Mouse (Mus musculus) c-Kit-positive CD71-positive TER-119-negative erythroid progenitor cells, embryonic 14.5 days (primary cell): ENCODE data around the gene Ankrd11.

Source experiments
- DNase-seq: peaks from one replicate; pipeline ENCODE4 v3.0.0-alpha.2; 2013; ENCODE audit warnings: low read depth

Gene Ankrd11

DNA sequence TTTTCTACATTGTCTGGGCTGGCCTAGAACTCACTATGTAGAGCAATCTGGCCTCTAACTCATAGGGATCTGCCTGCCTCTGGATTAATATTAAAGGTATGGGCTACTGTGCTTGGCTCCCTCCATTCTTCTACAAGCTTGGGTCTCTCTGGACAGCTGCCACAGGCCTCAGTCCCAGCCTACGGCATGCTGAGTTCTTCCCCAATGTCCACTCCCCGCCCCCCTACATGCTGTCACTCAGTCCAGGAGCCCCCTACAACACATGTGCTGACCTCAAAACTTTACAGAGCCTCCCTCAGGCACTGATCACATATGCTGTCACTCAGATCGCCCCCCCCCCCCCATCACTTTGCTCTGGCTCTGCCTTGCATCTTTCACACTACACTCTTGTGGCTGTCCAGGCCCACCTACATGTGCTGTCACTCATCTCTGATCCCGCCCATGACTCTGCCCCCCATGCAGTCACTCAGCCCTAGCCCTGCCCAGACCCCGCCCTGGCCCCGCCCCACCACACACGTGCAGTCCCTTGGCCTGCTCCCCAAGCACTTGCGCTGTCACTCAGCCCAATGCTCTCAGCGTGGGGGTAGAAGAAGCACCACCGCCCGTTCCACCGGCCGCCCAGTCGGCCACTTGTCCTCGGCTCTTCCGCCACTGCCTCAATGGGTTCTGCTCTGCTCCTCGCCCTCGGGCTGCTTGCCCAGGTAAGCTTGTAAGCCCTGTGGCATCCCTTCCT, 194.1 kb downstream of the Ankrd11 start, which contains the start of gene Cdh15:
TSS of gene Cdh15 (plus strand) at position 138 of the 733 bp plus-strand sequence.
- peak; percentile 58 for DNase-seq

DNA sequence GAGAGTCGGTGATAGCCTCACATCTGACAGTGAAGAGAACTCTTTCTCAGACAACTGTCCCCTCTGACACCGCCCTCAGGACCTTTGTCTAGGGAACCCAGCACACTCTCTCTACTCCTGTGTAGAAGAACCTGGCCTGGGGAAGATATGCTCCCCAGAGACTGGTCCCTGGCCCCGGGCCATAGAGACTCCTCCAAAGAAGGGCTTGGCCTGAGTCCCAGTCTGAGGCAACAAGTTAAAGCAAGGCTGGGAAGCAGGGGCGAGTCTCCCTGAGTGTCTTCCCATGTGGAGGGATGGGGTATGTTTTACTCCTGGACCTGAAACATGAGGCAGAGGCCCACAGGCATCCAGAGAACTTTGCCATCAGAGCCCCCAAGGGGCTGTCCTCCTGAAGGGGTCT, 196.4 kb downstream of the Ankrd11 start:
- DNase-seq = no peak

DNA sequence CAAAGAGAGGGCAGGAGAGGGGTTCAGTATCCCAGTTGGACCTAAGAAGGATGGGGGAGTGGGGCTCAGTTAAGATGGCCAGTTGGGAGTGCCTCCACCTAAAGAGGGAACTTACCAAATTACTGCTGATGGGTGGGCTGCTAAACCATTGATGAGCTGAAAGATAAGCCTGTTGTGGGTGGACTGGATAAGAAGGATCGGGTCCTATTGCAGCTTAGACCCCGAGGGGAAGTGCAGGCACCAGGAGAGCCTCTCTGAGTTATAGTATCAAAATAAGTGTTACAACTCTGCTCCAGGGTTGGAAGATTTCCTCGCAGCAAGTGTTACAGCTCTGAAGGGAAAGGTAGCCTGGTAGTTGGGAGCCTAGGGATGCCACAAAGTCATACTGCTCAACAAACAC, 197.9 kb downstream of the Ankrd11 start:
- no peak for DNase-seq

DNA sequence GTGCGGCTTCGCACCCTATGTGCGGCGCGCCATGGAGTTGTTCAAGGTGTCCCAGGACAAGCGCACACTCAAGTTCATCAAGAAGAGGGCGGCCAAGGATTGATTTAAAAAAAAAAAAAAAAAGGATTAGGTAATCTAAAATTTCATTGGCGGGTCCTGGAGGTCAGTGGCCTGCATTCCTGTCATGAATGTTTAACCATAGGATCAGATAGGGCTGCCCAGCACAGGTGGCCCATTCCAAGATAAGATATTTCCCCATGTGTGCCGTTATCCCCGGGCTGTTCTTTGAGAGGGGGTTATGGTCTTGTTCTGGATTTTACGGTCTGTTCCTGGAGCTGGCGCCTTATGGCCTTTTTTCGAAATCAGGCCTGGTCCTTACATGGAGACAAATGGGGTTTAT, 205.4 kb downstream of the Ankrd11 start:
- no peak for DNase-seq

DNA sequence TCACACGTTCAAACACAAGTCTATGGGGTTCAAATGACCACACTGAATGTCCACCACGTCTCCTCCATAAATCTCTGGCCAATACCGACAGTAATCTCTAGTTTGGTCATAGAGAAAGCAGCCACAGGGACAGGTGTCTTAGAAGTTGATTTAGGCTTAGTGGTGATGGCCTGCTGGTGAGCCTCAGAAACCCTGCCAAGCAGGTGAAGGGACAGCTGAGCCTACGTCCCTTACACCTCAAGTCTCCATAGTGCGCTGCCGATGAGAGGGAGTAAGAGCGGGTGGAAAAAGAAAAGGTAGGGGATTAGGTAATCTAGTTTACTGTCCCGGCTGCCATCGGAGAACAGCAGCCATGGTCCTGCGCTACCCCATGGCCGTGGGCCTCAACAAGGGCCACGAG, 205.9 kb downstream of the Ankrd11 start:
- DNase-seq = no peak

DNA sequence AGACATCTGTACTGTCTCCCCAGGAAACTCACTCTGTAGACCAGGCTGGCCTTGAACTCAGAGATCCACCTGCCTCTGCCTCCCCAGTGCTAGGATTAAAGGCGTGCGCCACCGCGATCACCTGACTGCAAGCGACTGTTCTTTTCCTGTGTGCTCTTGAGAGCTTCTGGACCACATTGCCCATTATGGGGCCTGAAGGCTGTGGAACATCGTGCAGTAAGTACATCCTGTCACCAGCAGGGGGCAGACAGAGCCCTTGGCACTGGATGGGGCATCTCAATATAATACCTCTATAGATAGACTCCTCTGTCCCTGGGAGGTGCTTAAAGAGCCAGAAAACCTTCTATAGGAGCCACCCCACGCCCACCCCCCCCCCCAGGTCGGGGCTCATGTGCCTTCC, 207.1 kb downstream of the Ankrd11 start:
- peak; percentile 75 for DNase-seq

DNA sequence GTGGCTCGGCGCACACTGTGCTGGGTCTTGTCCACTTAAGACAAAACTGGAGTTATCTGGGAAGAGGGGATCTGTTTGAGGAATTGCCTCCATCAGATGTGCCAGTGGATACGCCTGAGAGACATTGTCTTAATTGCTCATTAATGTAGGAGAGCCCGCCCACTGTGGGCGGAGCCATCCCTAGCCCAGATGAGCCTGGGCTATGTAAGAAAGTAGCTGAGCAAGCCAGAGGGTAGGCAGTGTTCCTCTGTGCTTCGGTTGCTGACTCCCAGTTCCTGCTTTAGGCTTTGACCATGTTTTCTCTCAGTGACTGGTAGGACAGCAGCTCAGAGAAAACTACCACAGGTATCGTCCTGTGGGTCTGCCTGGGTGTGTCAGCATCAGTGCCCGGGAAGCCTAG, 207.7 kb downstream of the Ankrd11 start:
- DNase-seq = peak; percentile 32
